Mouse (Mus musculus) CD4-positive, CD25-positive, alpha-beta regulatory T cell, adult 2 months (primary cell): ENCODE data around the gene Thsd4.

Source experiments
- DNase-seq: peaks from one replicate; pipeline ENCODE4 v3.0.0-alpha.2; 2012; ENCODE audit warnings: low read depth, low spot score

The Thsd4 gene

GRCm38 (mm10) chr9:60517148-60517547, 4.7 kb downstream of the Thsd4 start:
- DNase-seq, result no peak

- no peak for DNase-seq
Observed at GRCm38 (mm10) chr9:60516379-60516778, 5.5 kb downstream of the Thsd4 start.

- DNase-seq, result no peak
Observed at GRCm38 (mm10) chr9:60513329-60513788, 8.5 kb downstream of the Thsd4 start.

GRCm38 (mm10) chr9:60510876-60511275, 11.0 kb downstream of the Thsd4 start:
- DNase-seq, result no peak

GRCm38 (mm10) chr9:60506136-60506535, 15.7 kb downstream of the Thsd4 start:
- no peak for DNase-seq

- DNase-seq, result no peak
Observed at GRCm38 (mm10) chr9:60504378-60505285, 17.2 kb downstream of the Thsd4 start.

GRCm38 (mm10) chr9:60502220-60502619, 19.6 kb downstream of the Thsd4 start:
- DNase-seq, result no peak

GRCm38 (mm10) chr9:60501504-60502179, 20.2 kb downstream of the Thsd4 start:
- no peak for DNase-seq

GRCm38 (mm10) chr9:60492275-60492974, 29.4 kb downstream of the Thsd4 start:
- no peak for DNase-seq

GRCm38 (mm10) chr9:60491489-60492100, 30.3 kb downstream of the Thsd4 start:
- DNase-seq, result no peak

GRCm38 (mm10) chr9:60491079-60491478, 30.8 kb downstream of the Thsd4 start:
- no peak for DNase-seq

GRCm38 (mm10) chr9:60488816-60489215, 33.0 kb downstream of the Thsd4 start:
- no peak for DNase-seq

GRCm38 (mm10) chr9:60482165-60482564, 39.7 kb downstream of the Thsd4 start:
- no peak for DNase-seq

GRCm38 (mm10) chr9:60480052-60480451, 41.8 kb downstream of the Thsd4 start:
- DNase-seq, result no peak

GRCm38 (mm10) chr9:60478806-60479205, 43.0 kb downstream of the Thsd4 start:
- DNase-seq, result no peak

GRCm38 (mm10) chr9:60477991-60478750, 43.7 kb downstream of the Thsd4 start:
- no peak for DNase-seq

GRCm38 (mm10) chr9:60460010-60460982, 61.5 kb downstream of the Thsd4 start:
- DNase-seq, result no peak

- no peak for DNase-seq
Observed at GRCm38 (mm10) chr9:60458468-60458962, 63.3 kb downstream of the Thsd4 start.

GRCm38 (mm10) chr9:60457359-60458210, 64.3 kb downstream of the Thsd4 start:
- DNase-seq, result no peak
